Mouse (Mus musculus) MEL (cell line): ENCODE measurements around the gene Tspan9.

ENCODE experiments used
- CHD2 ChIP-seq: IDR thresholded peaks from 2 replicates; pipeline ENCODE4 v1.6.1; 2011; ENCODE audit warnings: low read length, improper control_type of control experiment
- CTCF ChIP-seq, 3 experiments: IDR thresholded peaks in 2 of 3; conservative IDR thresholded peaks in 1 of 3; 2 replicates each; pipeline ENCODE4 v1.5.1; 2011 to 2012; ENCODE audit warnings: low read length in 3 of 3, low read depth in 2 of 3, mild to moderate bottlenecking in 2 of 3, improper control_type of control experiment in 1 of 3, inconsistent platforms in 1 of 3, mixed read lengths in 1 of 3, moderate library complexity in 1 of 3; ENCODE audit not compliant: control insufficient read depth in 1 of 3, insufficient read depth in 1 of 3, poor library complexity in 1 of 3, severe bottlenecking in 1 of 3
- GATA1 ChIP-seq: IDR thresholded peaks from 2 replicates; pipeline ENCODE4 v1.6.1; 2011; ENCODE audit warnings: low read depth, low read length, improper control_type of control experiment
- MXI1 ChIP-seq: IDR thresholded peaks from 2 replicates; pipeline ENCODE4 v1.6.1; 2011; ENCODE audit warnings: mild to moderate bottlenecking, low read depth, low read length, improper control_type of control experiment
- SMC3 ChIP-seq: IDR thresholded peaks from 2 replicates; pipeline ENCODE4 v1.6.1; 2011; ENCODE audit warnings: low read depth, low read length, improper control_type of control experiment
- USF1 ChIP-seq: IDR thresholded peaks from 2 replicates; pipeline ENCODE4 v1.6.1; 2014; ENCODE audit warnings: low read depth, mild to moderate bottlenecking, inconsistent platforms, low read length, improper control_type of control experiment, moderate library complexity

DNA sequence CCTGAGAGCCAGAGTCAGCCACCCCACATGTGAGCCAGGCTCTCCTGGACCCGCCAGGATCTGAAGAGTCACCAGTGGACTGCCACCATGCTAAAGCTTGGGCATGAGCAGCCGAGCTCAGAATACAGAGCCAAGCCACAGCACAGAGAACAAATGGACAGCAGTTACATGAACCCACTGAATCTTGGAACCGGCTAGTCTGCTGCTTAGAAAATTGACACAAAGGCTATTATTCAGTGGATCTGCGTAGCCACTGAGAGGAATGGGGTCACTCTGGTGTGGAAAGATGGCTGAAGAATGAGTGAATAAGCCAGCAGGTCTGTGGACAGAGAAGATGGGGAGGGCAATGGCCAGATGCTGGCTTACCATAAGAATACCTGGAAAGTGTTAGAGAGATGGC, 12.7 kb downstream of the Tspan9 start:
- no peak for TF ChIP-seq CHD2
- TF ChIP-seq CTCF (IDR thresholded peaks at IDR 0.05 in 2 of 3, conservative IDR thresholded peaks at IDR 0.05 in 1 of 3; ENCODE audit: control insufficient read depth in 1 of 3, insufficient read depth in 1 of 3, low read depth in 2 of 3, low read length in 3 of 3, poor library complexity in 1 of 3, severe bottlenecking in 1 of 3) = no peak
- no peak for TF ChIP-seq SMC3
- TF ChIP-seq MXI1 = no peak
- TF ChIP-seq USF1 = no peak
- TF ChIP-seq GATA1 = no peak
